Mouse (Mus musculus) Muller cell, postnatal 12 days (primary cell): ENCODE measurements around the gene Tldc1.

Experiments used
- DNase-seq: peaks from one replicate; pipeline ENCODE4 v3.0.0-alpha.2; 2015; ENCODE audit errors: inconsistent ontology term

Tldc1 gene

DNA sequence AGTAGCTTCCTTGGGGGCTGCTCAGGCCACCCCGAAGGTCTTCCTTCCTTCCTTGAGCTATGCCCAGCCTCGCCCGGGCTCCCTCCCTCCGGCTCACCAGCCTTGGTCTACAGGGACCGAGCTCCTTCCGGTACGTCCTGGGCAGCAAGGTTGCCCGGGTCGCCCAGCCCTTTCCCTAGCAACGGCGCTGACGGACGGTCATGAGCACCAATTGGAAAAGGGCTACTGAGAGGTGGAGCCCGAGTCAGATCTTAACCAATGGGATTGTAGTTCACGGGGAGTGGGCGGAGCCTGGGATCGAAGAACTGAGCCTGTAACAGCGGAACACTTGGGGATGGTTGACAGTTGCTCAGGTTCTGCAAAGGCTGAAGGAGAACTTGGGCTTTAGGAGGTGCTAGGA lies at the start of gene Tldc1:
TSS of gene Tldc1 (minus strand) at position 154 of the 400 bp plus-strand sequence.
- DNase-seq, result peak; percentile 98

DNA sequence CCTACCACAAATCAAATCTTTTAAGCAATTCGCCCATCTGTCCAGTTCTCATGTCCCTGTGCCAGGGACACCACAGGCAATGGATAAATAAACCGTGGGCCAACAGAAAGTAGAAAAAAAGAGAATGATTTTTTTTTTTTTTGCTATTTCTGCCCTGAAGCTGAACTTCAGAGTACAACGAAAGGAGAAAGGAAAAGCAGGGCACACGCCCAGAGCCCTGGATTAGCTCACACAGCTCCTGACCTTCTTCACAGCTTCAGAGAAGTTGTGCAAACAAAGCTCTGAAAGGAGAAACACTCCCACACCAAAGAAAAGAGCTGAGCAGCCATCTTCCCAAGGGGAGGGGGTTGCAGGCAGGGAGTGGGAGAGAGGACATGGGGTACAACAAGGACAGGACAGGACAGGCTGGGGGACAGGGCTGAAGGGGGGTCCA lies 49.5 kb upstream of the Tldc1 start:
- no peak for DNase-seq

GRCm38 (mm10) chr8:119826982-119827381 lies 48.8 kb upstream of the Tldc1 start:
- no peak for DNase-seq

- DNase-seq, result no peak
These were observed 47.9 kb upstream of the Tldc1 start for GRCm38 (mm10) chr8:119825950-119826730.

GRCm38 (mm10) chr8:119824809-119825273 lies 46.6 kb upstream of the Tldc1 start:
- peak; percentile 72 for DNase-seq

DNA sequence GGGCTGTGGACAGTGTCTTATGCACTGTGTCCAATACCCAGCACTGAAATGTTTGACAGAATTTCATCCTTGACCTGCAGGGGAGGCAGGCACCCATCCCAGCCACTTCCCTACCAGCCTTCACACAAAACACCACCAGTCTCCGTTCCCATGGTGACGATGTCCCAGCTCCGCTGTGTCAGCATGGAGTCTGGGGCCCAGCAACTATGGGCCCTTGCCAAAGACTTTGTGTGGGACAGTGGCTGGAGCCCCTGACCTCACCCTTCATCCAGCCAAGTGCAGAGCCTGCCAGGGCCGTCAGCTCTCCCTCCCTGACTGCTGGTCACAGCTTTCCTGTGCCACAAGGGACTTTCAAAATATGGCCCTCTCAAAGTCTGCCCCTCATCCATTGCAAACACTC lies 45.9 kb upstream of the Tldc1 start:
- peak; percentile 87 for DNase-seq

- DNase-seq, result no peak
These were observed 45.1 kb upstream of the Tldc1 start for GRCm38 (mm10) chr8:119823278-119823677.

- no peak for DNase-seq
These were observed 43.5 kb upstream of the Tldc1 start for GRCm38 (mm10) chr8:119821691-119822090.

DNA sequence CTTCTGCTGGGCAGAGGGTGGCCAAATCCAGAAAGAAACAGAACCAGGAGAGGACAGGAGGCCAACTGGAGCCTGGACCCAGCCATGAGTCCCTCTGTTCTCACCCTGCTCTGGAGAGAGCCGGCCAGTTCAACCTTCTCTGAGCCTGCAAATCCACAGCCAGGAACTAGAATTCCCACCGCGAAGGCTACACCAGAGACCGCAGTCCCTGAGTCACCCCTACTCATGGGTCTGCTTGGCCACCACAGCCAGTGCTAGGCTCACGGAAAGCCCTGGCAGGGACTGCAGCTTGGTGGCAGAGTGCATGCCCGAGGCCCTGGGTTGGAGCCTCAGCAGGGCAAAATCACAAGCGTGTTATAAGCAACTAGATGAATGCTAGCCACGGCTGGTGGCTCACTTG lies 41.8 kb upstream of the Tldc1 start:
- peak; percentile 62 for DNase-seq

DNA sequence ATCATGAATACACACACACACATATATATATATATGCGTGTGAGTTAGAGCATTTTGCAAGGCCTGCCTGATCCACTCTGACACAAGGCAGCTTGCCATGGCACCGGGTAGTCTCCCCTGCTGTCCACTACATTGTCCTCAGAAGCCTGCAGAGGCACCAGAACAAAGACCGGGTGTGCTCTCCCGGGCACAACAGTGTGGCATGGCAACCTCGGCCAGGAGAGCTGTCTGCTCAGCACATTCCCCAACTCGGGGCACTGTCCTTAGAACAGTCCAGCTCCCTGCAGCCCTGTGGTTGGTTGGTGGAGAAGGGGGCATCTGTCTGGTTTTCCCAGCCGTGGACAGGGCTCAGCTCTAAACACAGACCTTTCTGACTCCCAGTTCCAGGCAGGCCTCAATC lies 41.1 kb upstream of the Tldc1 start:
- peak; percentile 79 for DNase-seq

DNA sequence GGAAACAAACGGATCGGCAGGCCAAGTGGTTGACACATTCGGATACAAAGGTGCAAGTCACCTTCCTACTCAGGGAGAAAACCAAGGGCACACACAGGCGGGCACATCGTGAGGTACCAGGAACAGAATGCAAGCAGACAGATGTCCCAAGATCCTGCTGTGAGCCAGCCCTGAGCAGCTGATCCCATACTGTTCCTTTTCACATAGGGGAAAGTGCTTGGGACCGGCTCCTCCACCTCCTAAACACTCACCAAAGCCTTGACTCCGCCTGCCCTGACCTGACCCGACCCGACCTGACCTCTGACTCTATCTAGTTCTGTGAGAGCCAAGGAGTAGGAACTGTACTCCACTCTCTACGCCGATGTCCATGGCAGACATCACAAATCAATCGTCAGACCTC lies 39.2 kb upstream of the Tldc1 start:
- DNase-seq, result no peak

DNA sequence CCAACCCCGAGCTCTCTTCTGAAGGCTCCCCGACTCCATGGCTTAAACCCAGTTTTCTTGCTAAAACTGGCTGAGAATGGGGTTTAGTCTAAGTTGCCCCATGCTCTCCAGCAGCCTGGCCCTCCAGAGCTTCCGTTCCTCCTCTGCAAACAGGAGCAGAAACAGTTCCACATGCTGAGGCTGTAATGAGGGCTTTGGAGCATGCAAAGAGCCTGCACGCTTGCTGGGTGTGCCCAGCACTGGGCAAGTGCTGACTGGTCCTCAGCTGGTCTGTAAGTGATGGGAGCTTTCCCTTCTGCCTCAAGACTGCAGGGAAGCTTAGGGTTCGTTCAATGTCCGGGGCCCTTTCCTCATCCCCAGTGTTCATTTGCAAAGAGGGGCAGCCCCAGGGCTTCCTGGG lies 38.0 kb upstream of the Tldc1 start:
- DNase-seq, result no peak

DNA sequence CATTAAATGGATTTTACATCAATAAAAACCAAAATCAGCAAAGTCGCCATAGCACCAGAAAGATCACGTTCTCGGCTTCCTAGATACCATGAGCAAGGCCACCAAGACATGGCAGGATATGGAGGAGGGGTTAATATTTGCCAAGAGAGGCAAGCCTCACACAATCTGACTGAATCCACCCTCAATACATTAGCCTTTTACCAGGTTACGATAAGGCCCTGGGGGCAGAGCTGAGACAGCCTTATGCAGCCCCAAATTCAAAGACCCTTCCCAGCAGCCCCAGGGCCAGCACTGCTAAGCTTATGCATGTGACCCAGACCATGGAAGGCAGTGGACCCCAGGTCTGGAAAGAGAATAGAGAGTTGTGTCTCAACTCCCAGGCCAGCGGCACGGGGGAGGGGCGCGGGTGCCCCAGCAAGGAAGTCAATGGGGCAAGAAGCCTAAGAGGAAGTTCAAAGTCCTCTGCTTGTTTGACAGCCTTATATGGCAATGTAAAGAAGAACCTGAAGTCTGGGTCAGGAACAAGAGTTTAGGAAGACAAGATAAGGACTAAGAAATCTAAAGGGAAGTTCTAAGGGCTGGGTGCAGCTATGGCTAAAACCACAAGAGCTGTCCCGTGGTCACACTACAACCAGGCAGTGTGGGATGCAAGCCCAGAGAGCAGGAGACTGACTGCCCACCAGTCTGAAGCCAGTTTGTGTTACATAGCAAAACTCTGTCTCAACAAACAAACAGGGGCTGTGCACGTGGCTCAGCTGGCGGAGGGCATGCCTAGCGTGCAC lies 34.6 kb upstream of the Tldc1 start:
- DNase-seq, result peak; percentile 41

- peak; percentile 87 for DNase-seq
These were observed 33.7 kb upstream of the Tldc1 start for GRCm38 (mm10) chr8:119811925-119812324.

- no peak for DNase-seq
These were observed 32.8 kb upstream of the Tldc1 start for GRCm38 (mm10) chr8:119810953-119811499.

GRCm38 (mm10) chr8:119810127-119810868 lies 32.1 kb upstream of the Tldc1 start:
- peak; percentile 97 for DNase-seq

DNA sequence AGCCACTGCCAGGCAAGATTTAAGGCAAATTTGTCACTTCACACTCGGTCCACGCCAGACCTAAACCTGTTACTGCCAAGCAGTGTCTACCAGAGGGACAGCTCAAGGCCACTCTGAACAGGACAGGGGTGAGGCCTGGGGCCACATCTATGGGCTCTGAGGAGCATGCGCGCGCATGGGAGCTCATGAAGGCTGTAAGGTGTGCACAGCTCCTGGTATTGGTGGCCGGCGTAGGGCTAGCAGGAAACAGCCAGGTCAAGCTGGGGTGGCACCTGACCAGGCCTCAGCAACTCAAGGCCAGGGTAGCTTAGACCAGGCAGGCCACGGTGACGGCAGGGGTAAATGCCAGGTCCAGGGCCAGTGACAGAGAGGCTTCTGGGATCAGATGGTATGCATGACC lies 31.4 kb upstream of the Tldc1 start:
- DNase-seq, result no peak

GRCm38 (mm10) chr8:119807687-119808086 lies 29.5 kb upstream of the Tldc1 start:
- DNase-seq, result no peak

DNA sequence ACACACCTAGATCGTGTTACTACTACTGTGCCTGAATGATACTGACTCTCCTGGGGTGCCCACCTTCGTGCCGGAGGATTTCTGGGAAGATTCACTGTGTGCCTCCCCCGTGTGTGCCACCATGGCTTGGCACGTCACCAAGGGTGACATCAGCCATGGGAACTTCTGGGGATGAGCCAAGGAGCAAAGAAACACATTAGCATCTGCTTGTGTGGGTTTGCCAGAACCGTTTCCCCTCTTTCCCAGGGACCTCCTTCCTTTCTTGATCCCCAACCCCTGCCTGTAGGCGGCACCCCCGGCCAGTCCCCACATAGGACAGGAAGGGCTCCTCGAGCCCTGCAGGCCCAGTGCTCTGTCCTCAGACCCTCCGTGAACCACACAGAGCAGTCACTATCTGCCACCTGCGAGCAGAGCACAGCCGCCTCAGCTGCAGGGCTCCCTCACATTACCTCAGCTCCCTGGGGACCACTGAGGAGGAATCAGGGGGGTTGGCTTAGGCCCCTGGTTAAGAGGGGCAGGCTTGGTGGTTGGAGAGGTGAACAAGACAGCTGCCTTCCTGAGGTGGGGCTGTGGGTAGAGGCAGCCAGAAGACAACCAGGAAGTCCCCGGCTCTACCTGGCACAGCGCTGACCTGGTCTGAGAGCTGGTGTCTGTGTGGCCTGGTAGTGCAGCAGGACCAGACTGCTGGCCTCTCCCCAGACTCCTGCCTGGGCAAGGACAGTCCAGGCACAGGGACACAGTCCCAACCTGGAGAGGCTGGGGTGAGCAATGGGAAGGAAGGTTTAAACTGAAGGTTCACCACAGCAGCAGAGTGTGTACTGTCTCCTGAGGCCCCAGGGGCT lies 28.4 kb upstream of the Tldc1 start:
- DNase-seq, result peak; percentile 82

DNA sequence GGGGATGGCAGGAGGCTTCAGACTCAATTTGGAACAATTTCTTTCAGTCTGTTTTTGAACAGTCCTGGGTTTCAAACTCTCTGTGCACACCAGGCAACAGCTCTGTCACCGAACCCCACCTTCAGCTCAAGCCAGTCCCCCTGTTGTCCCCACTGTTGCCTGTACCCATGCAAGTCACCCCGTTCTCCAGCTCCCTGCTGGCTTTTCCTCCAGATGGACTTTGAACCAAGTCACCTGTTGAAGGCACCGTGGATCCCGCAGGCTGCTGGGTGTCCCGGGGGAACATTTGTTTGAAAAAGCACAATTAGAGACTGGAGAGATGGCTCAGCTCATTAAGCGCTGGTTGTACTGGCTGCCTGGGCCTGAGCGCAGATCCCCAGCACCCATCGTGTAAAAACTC lies 27.1 kb upstream of the Tldc1 start:
- DNase-seq, result no peak

- DNase-seq, result no peak
These were observed 24.4 kb upstream of the Tldc1 start for GRCm38 (mm10) chr8:119802592-119802991.
